Mouse (Mus musculus): ENCODE measurements around the gene 2410137M14Rik. TPM values are rescaled to one million over a fixed set of nuclear protein-coding genes. Genes with fewer than 3 reads are reported as not detected.
A peak's percentile ranks its signal among the peaks of the same experiment; 100 is the strongest.

The 2410137M14Rik gene
- total RNA-seq (2012; rRNA removed): not detected in 2 replicates
- total RNA-seq (2014; rRNA removed): 0.31 TPM in 1 of 2 replicates, not detected in the other
- polyA plus RNA-seq (2012; ENCODE audit: insufficient read length, low read depth): 0.40 TPM in 1 of 2 replicates, not detected in the other

- in situ Hi-C loops (cut with MboI; ENCODE audit: low pct_ligation_motif_present, low pct_unique_long_range_greater_than_20kb, low sequenced_read_pairs) (no loop called here), dilution Hi-C loops (cut with MboI; ENCODE audit: extremely low pct_ligation_motif_present, extremely low pct_unique_long_range_greater_than_20kb, low sequenced_read_pairs) (no loop called here)
- no peak within 1 kb of the TSS for H3K9ac ChIP-seq (ENCODE audit: insufficient read depth, low read depth)
- no peak within 1 kb of the TSS for H3K4me3 ChIP-seq (replicated peaks in 1 of 3; ENCODE audit: low read depth in 2 of 3, low read length in 2 of 3, poor library complexity in 1 of 3)
- no peaks in the 10 kb centered on the region for H3K9me3 ChIP-seq (replicated peaks; ENCODE audit: low read length)
- H3K79me2 ChIP-seq (replicated peaks; ENCODE audit: control insufficient read depth, extremely low read depth, insufficient read depth, poor library complexity, severe bottlenecking): no peaks in the 10 kb centered on the region
- no peaks in the 10 kb centered on the region for H3K36me3 ChIP-seq (replicated peaks in 1 of 2; ENCODE audit: control insufficient read depth in 1 of 2, insufficient read depth in 1 of 2, low read length in 1 of 2)
- no peak for DNase-seq (ENCODE audit: extremely low read depth)
- no peak within 1 kb of the TSS for H3K4me2 ChIP-seq (ENCODE audit: insufficient read depth, low read depth, poor library complexity, severe bottlenecking)
- no peaks in the 10 kb centered on the region for H3K27me3 ChIP-seq (replicated peaks)
- H3K4me1 ChIP-seq (ENCODE audit: control insufficient read depth in 1 of 2, insufficient read depth in 2 of 2): no peaks in the 10 kb centered on the region
- no peak for TF ChIP-seq CHD2 (IDR thresholded peaks at IDR 0.05; ENCODE audit: low read length)
- TF ChIP-seq USF2 (conservative IDR thresholded peaks at IDR 0.05; ENCODE audit: low read depth, low read length): no peak
- no peak within 1 kb of the TSS for H3K27ac ChIP-seq (ENCODE audit: insufficient read depth, low read depth)
These were observed at the start of gene 2410137M14Rik for GRCm38 (mm10) chr17:36981221-36981813. TSS of gene 2410137M14Rik (minus strand) at chr17:36981237.

DNA sequence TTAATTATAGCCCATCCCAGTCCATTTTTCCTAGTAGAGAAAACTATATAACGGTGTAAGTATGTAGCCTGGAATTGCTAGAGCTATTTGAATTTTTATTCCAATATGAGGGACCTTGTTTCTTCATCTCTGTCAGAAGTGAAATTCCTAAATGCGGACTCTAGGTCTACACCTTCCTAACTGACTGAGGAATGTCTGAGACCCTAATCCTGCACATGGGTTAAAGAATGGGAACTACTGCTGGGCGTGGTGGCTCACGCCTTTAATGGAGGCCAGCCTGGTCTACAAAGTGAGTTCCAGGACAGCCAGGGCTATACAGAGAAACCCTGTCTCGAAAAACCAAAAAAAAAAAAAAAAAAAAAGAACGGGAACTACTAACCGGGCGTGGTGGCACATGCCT is 48.1 kb upstream of the 2410137M14Rik start:
- no peak for DNase-seq (ENCODE audit: extremely low read depth)
- Histone ChIP-seq H3K9me3 (replicated peaks; ENCODE audit: low read length) (no peaks in the 10 kb centered on the region), H3K27ac (ENCODE audit: insufficient read depth, low read depth) (no peak overlapping the region), H3K27me3 (replicated peaks) (no peaks in the 10 kb centered on the region), H3K36me3 (replicated peaks in 1 of 2; ENCODE audit: control insufficient read depth in 1 of 2, insufficient read depth in 1 of 2, low read length in 1 of 2) (no peaks in the 10 kb centered on the region), H3K9ac (ENCODE audit: insufficient read depth, low read depth) (peak overlapping the region; percentile 53; the same call in 1 of the 2 replicates), H3K4me2 (ENCODE audit: insufficient read depth, low read depth, poor library complexity, severe bottlenecking) (no peak overlapping the region; the same call in 1 of the 2 replicates), H3K4me3 (replicated peaks in 1 of 3; ENCODE audit: low read depth in 2 of 3, low read length in 2 of 3, poor library complexity in 1 of 3) (peak overlapping the region in 2 of 3 experiments; percentile 63 to 84), H3K79me2 (replicated peaks; ENCODE audit: control insufficient read depth, extremely low read depth, insufficient read depth, poor library complexity, severe bottlenecking) (no peaks in the 10 kb centered on the region), H3K4me1 (ENCODE audit: control insufficient read depth in 1 of 2, insufficient read depth in 2 of 2) (peaks cover 0 to 9% of the 10 kb centered on the region in 2 experiments; a peak in 2 of 4 replicates)
- dilution Hi-C loops (cut with MboI; ENCODE audit: extremely low pct_ligation_motif_present, extremely low pct_unique_long_range_greater_than_20kb, low sequenced_read_pairs) (no loop called here), in situ Hi-C loops (cut with MboI; ENCODE audit: low pct_ligation_motif_present, low pct_unique_long_range_greater_than_20kb, low sequenced_read_pairs) (no loop called here)
- no peak for TF ChIP-seq JUND (conservative IDR thresholded peaks at IDR 0.05; ENCODE audit: low read depth, low read length)
- TF ChIP-seq MAX (IDR thresholded peaks at IDR 0.05; ENCODE audit: low read length): no peak
- TF ChIP-seq EP300 (IDR thresholded peaks at IDR 0.05; ENCODE audit: low read length): no peak
- TF ChIP-seq JUN (IDR thresholded peaks at IDR 0.05; ENCODE audit: insufficient read depth, low read depth, low read length): no peak
- TF ChIP-seq SMC3 (IDR thresholded peaks at IDR 0.05; ENCODE audit: low read depth, low read length): no peak
- TF ChIP-seq CHD1 (IDR thresholded peaks at IDR 0.05; ENCODE audit: low read depth, low read length): no peak
- TF ChIP-seq ETS1 (conservative IDR thresholded peaks at IDR 0.05; ENCODE audit: low read depth, low read length): no peak
- no peak for TF ChIP-seq CHD2 (IDR thresholded peaks at IDR 0.05; ENCODE audit: low read length)
- TF ChIP-seq MXI1 (IDR thresholded peaks at IDR 0.05; ENCODE audit: low read depth, low read length): no peak
- TF ChIP-seq USF2 (conservative IDR thresholded peaks at IDR 0.05; ENCODE audit: low read depth, low read length): no peak
- TF ChIP-seq ELF1 (IDR thresholded peaks at IDR 0.05; ENCODE audit: low read depth, low read length): no peak
- TF ChIP-seq CTCF (conservative IDR thresholded peaks at IDR 0.05 in 1 of 2, IDR thresholded peaks at IDR 0.05 in 1 of 2; ENCODE audit: low read depth in 2 of 2, low read length in 2 of 2): no peak

DNA sequence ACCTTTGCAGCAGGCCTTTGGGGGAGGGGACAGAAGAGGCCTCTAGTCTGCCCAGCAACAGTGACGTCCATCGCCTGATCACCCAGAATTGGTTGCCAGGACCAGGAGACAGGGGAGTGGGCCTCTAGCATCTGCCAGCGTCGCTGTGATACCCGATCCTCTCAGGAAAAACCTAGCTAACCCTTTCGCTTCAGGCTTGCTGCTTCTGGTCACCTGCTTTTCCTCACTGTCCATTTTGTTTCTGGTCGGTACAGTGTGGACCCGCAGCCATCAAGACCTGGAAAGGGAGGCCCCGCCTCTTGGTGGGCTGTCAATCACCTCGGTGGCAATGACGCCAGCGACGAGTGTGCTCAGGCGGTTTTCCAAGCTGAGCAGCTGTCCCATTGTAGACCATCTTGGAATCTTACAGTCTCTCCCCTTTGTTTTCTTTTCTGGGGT is 47.7 kb upstream of the 2410137M14Rik start:
- Histone ChIP-seq H3K4me3 (replicated peaks in 1 of 3; ENCODE audit: low read depth in 2 of 3, low read length in 2 of 3, poor library complexity in 1 of 3) (peak overlapping the region; percentile 63 to 84 (median 68)), H3K9ac (ENCODE audit: insufficient read depth, low read depth) (peak overlapping the region; percentile 53)

More for the DNA sequence above, 47.7 kb upstream of the 2410137M14Rik start:
- in situ Hi-C loops (cut with MboI; ENCODE audit: low pct_ligation_motif_present, low pct_unique_long_range_greater_than_20kb, low sequenced_read_pairs) (no loop called here), dilution Hi-C loops (cut with MboI; ENCODE audit: extremely low pct_ligation_motif_present, extremely low pct_unique_long_range_greater_than_20kb, low sequenced_read_pairs) (no loop called here)
- no peak overlapping the region; the same call in 1 of the 2 replicates for H3K4me2 ChIP-seq (ENCODE audit: insufficient read depth, low read depth, poor library complexity, severe bottlenecking)
- H3K9me3 ChIP-seq (replicated peaks; ENCODE audit: low read length): no peaks in the 10 kb centered on the region
- no peaks in the 10 kb centered on the region for H3K27me3 ChIP-seq (replicated peaks)
- peak; percentile 91 for DNase-seq (ENCODE audit: extremely low read depth)
- H3K79me2 ChIP-seq (replicated peaks; ENCODE audit: control insufficient read depth, extremely low read depth, insufficient read depth, poor library complexity, severe bottlenecking): no peaks in the 10 kb centered on the region
- no peak overlapping the region for H3K27ac ChIP-seq (ENCODE audit: insufficient read depth, low read depth)
- peaks cover 0 to 9% of the 10 kb centered on the region in 2 experiments; a peak in 2 of 4 replicates for H3K4me1 ChIP-seq (ENCODE audit: control insufficient read depth in 1 of 2, insufficient read depth in 2 of 2)
- TF ChIP-seq HCFC1 (IDR thresholded peaks at IDR 0.05; ENCODE audit: low read depth, low read length): no peak
- peak; percentile 99 for TF ChIP-seq CHD2 (IDR thresholded peaks at IDR 0.05; ENCODE audit: low read length)
- no peaks in the 10 kb centered on the region for H3K36me3 ChIP-seq (replicated peaks in 1 of 2; ENCODE audit: control insufficient read depth in 1 of 2, insufficient read depth in 1 of 2, low read length in 1 of 2)
